Mouse (Mus musculus) midbrain, embryonic 15.5 days (tissue): ENCODE data around the gene Mep1a. TPM values are rescaled to one million over a fixed set of nuclear protein-coding genes. Genes with fewer than 3 reads are reported as not detected.
"Not testable (repeated sequence)": the region's sequence is repeated elsewhere in the genome, so short reads cannot be mapped to it uniquely, and the experiment has no call there.

Experiments used
- ATAC-seq: fragments of 200-750 bp; cut with Nextera tagmentation; replicated peaks from 2 replicates; pipeline ENCODE4 v1.8.0; 2017; ENCODE audit warnings: moderate TSS enrichment
- H3K27ac ChIP-seq: fragments of 300-500 bp; sonication (generic); 2 replicates; pipeline ENCODE4 v1.5.1; 2015; ENCODE audit warnings: mild to moderate bottlenecking, inconsistent platforms
- H3K27me3 ChIP-seq: fragments of 300-500 bp; sonication (generic); replicated peaks from 2 replicates; pipeline ENCODE4 v1.6.1; 2015; ENCODE audit warnings: inconsistent platforms
- H3K36me3 ChIP-seq: fragments of 300-500 bp; sonication (generic); replicated peaks from 2 replicates; pipeline ENCODE4 v1.6.1; 2015; ENCODE audit warnings: inconsistent platforms
- H3K4me1 ChIP-seq: fragments of 300-500 bp; sonication (generic); 2 replicates; pipeline ENCODE4 v1.6.1; 2015; ENCODE audit warnings: inconsistent platforms
- H3K4me2 ChIP-seq: fragments of 300-500 bp; sonication (generic); 2 replicates; pipeline ENCODE4 v1.6.1; 2015; ENCODE audit warnings: inconsistent platforms, mild to moderate bottlenecking, moderate library complexity
- H3K4me3 ChIP-seq: fragments of 300-500 bp; sonication (generic); 2 replicates; pipeline ENCODE4 v1.5.1; 2015; ENCODE audit warnings: mild to moderate bottlenecking, inconsistent platforms
- H3K9ac ChIP-seq: fragments of 300-500 bp; sonication (generic); 2 replicates; pipeline ENCODE4 v1.6.1; 2015; ENCODE audit warnings: mild to moderate bottlenecking, inconsistent platforms
- H3K9me3 ChIP-seq: fragments of 300-500 bp; sonication (generic); 2 replicates; pipeline ENCODE4 v1.6.1; 2016; ENCODE audit warnings: inconsistent platforms
- WGBS: fragments of 180-500 bp; shearing (Covaris S2); methylation state at CpG from one replicate; pipeline ENCODE4 v1.1.7; 2015; ENCODE audit warnings: mixed read lengths; 5-methylcytosine and 5-hydroxymethylcytosine counted together
- polyA plus RNA-seq: library from polyadenylated mRNA; unstranded; fragments of >200 nt; fragmentation: Nextera tagmentation; extraction: Ambion mirVana; gene quantifications from 2 replicates; pipeline ENCODE4 v1.2.1, GENCODE M21; 2015

The Mep1a gene
- 0.10 TPM in 1 of 2 replicates, not detected in the other for polyA plus RNA-seq

- Histone ChIP-seq H3K9me3 (no peaks in the 10 kb centered on the region), H3K4me2 (no peak within 1 kb of the TSS), H3K9ac (no peak within 1 kb of the TSS), H3K27ac (no peak within 1 kb of the TSS), H3K4me3 (no peak within 1 kb of the TSS), H3K4me1 (no peaks in the 10 kb centered on the region), H3K36me3 (no peaks in the 10 kb centered on the region), H3K27me3 (no peaks in the 10 kb centered on the region)
- no peak for ATAC-seq
- WGBS, result 91% methylated on average over 9 of the region's 9 CpGs
Observed at GRCm38 (mm10) chr17:43502592-43502991, at the start of gene Mep1a. Gene Mep1a, minus strand, starts transcription at chr17:43502812.

- Histone ChIP-seq H3K4me3 (no peak overlapping the region), H3K9ac (no peak overlapping the region), H3K9me3 (no peaks in the 10 kb centered on the region), H3K27ac (no peak overlapping the region), H3K36me3 (no peaks in the 10 kb centered on the region), H3K4me1 (no peaks in the 10 kb centered on the region), H3K27me3 (no peaks in the 10 kb centered on the region), H3K4me2 (no peak overlapping the region)
- WGBS, result 20% methylated on average over 3 of the region's 3 CpGs
- no peak for ATAC-seq
Observed at GRCm38 (mm10) chr17:43551122-43551630, 48.6 kb upstream of the Mep1a start.

- Histone ChIP-seq H3K27ac (no peak overlapping the region), H3K4me2 (no peak overlapping the region), H3K9me3 (no peaks in the 10 kb centered on the region), H3K4me3 (no peak overlapping the region), H3K9ac (no peak overlapping the region), H3K36me3 (no peaks in the 10 kb centered on the region), H3K4me1 (no peaks in the 10 kb centered on the region), H3K27me3 (no peaks in the 10 kb centered on the region)
- ATAC-seq, result no peak
- WGBS, result 89% methylated on average over 4 of the region's 4 CpGs
Observed at GRCm38 (mm10) chr17:43544040-43544439, 41.4 kb upstream of the Mep1a start.

- Histone ChIP-seq H3K4me2 (no peak within 1 kb of the TSS), H3K36me3 (no peaks in the 10 kb centered on the region), H3K4me1 (no peaks in the 10 kb centered on the region), H3K4me3 (no peak within 1 kb of the TSS), H3K27me3 (no peaks in the 10 kb centered on the region), H3K9ac (no peak within 1 kb of the TSS), H3K27ac (no peak within 1 kb of the TSS), H3K9me3 (no peaks in the 10 kb centered on the region)
- 76% methylated on average over 1 of the region's 1 CpGs for WGBS
- ATAC-seq, result no peak
Observed at GRCm38 (mm10) chr17:43543539-43543938, 40.9 kb upstream of the Mep1a start, which contains the start of gene Ankrd66. Gene Ankrd66, minus strand, starts transcription at chr17:43543639.

- no peaks in the 10 kb centered on the region for H3K27me3 ChIP-seq
Observed at GRCm38 (mm10) chr17:43538767-43539166, 36.2 kb upstream of the Mep1a start.

GRCm38 (mm10) chr17:43536841-43537240 is 34.2 kb upstream of the Mep1a start:
- H3K4me2 ChIP-seq, H3K27ac ChIP-seq, H3K36me3 ChIP-seq, ATAC-seq, H3K4me3 ChIP-seq, H3K9me3 ChIP-seq, H3K4me1 ChIP-seq, H3K27me3 ChIP-seq, H3K9ac ChIP-seq: not testable (repeated sequence)
- 92% methylated on average over 6 of the region's 6 CpGs for whole genome bisulfite sequencing

More at GRCm38 (mm10) chr17:43538767-43539166, 36.2 kb upstream of the Mep1a start:
- WGBS, result 93% methylated on average over 3 of the region's 3 CpGs
- no peak overlapping the region for H3K27ac ChIP-seq
- no peak overlapping the region for H3K4me2 ChIP-seq
- no peak overlapping the region for H3K9ac ChIP-seq
- ATAC-seq, result no peak
- no peak overlapping the region for H3K4me3 ChIP-seq
- H3K4me1 ChIP-seq, result peaks cover 6% of the 10 kb centered on the region; the same call in 1 of the 2 replicates
- no peaks in the 10 kb centered on the region for H3K9me3 ChIP-seq
- no peaks in the 10 kb centered on the region for H3K36me3 ChIP-seq

- no peak overlapping the region for H3K27ac ChIP-seq
- H3K4me3 ChIP-seq, result no peak overlapping the region; the same call in 1 of the 2 replicates
- no peak overlapping the region for H3K9ac ChIP-seq
- H3K9me3 ChIP-seq, result no peaks in the 10 kb centered on the region
- peaks cover 6% of the 10 kb centered on the region; the same call in 1 of the 2 replicates for H3K4me1 ChIP-seq
- WGBS, result 5% methylated on average over 23 of the region's 23 CpGs
- H3K36me3 ChIP-seq, result no peaks in the 10 kb centered on the region
- H3K27me3 ChIP-seq, result no peaks in the 10 kb centered on the region
- peak overlapping the region; percentile 37 for H3K4me2 ChIP-seq
- peak; percentile 78 for ATAC-seq
Observed at GRCm38 (mm10) chr17:43534362-43535222, 32.0 kb upstream of the Mep1a start.

GRCm38 (mm10) chr17:43531192-43531591 is 28.6 kb upstream of the Mep1a start:
- Histone ChIP-seq H3K9ac (no peak overlapping the region), H3K36me3 (no peaks in the 10 kb centered on the region), H3K27me3 (no peaks in the 10 kb centered on the region), H3K9me3 (no peaks in the 10 kb centered on the region), H3K4me3 (no peak overlapping the region), H3K27ac (no peak overlapping the region), H3K4me1 (peaks cover 6% of the 10 kb centered on the region; the same call in 1 of the 2 replicates), H3K4me2 (no peak overlapping the region)
- no peak for ATAC-seq
- WGBS, result 96% methylated on average over 4 of the region's 4 CpGs

GRCm38 (mm10) chr17:43530507-43530906 is 27.9 kb upstream of the Mep1a start:
- ATAC-seq, result no peak
- 84% methylated on average over 2 of the region's 2 CpGs for WGBS
- no peaks in the 10 kb centered on the region for H3K27me3 ChIP-seq

GRCm38 (mm10) chr17:43520166-43520565 is 17.6 kb upstream of the Mep1a start:
- H3K36me3 ChIP-seq, result no peaks in the 10 kb centered on the region
- H3K9ac ChIP-seq, result no peak overlapping the region
- H3K4me2 ChIP-seq, result no peak overlapping the region
- no peaks in the 10 kb centered on the region for H3K9me3 ChIP-seq
- H3K4me3 ChIP-seq, result no peak overlapping the region
- H3K4me1 ChIP-seq, result peaks cover 2% of the 10 kb centered on the region; the same call in 1 of the 2 replicates
- ATAC-seq, result no peak
- no peaks in the 10 kb centered on the region for H3K27me3 ChIP-seq
- 85% methylated on average over 3 of the region's 3 CpGs for WGBS
- H3K27ac ChIP-seq, result no peak overlapping the region

More at GRCm38 (mm10) chr17:43530507-43530906, 27.9 kb upstream of the Mep1a start:
- Histone ChIP-seq H3K9ac (no peak overlapping the region), H3K4me3 (no peak overlapping the region), H3K9me3 (no peaks in the 10 kb centered on the region), H3K4me1 (peaks cover 6% of the 10 kb centered on the region; the same call in 1 of the 2 replicates), H3K27ac (no peak overlapping the region), H3K4me2 (no peak overlapping the region), H3K36me3 (no peaks in the 10 kb centered on the region)

- 31% methylated on average over 18 of the region's 18 CpGs for WGBS
- Histone ChIP-seq H3K4me3 (no peak overlapping the region), H3K9ac (no peak overlapping the region), H3K9me3 (no peaks in the 10 kb centered on the region), H3K27me3 (no peaks in the 10 kb centered on the region), H3K27ac (no peak overlapping the region), H3K36me3 (no peaks in the 10 kb centered on the region), H3K4me1 (peaks cover 2% of the 10 kb centered on the region; the same call in 1 of the 2 replicates), H3K4me2 (peak overlapping the region; percentile 23; the same call in 1 of the 2 replicates)
- peak; percentile 90 for ATAC-seq
Observed at GRCm38 (mm10) chr17:43518644-43519409, 16.2 kb upstream of the Mep1a start.

GRCm38 (mm10) chr17:43510782-43511181 is 8.2 kb upstream of the Mep1a start:
- Histone ChIP-seq H3K9me3 (no peaks in the 10 kb centered on the region), H3K4me3 (no peak overlapping the region), H3K4me1 (no peaks in the 10 kb centered on the region), H3K27ac (no peak overlapping the region), H3K36me3 (no peaks in the 10 kb centered on the region), H3K9ac (no peak overlapping the region), H3K4me2 (no peak overlapping the region), H3K27me3 (no peaks in the 10 kb centered on the region)
- ATAC-seq, result no peak
- WGBS, result 66% methylated on average over 4 of the region's 4 CpGs
